8 mouse cellular contexts compared by ENCODE assay signal in genomic region chr8:123066101-123066683, GRCm38 (mm10). TPM values are rescaled to one million over a fixed set of nuclear protein-coding genes. Genes with fewer than 3 reads are reported as not detected.
A peak's percentile ranks its signal among the peaks of the same experiment; 100 is the strongest.
DNase-seq lines count a peak whose midpoint lies in the region; ATAC-seq and TF ChIP-seq lines count a peak whose summit lies in the region.

No protein-coding gene starts in this region.

- no peaks in the 10 kb centered on the region for H3K27me3 ChIP-seq in hindbrain, embryonic 13.5 days
- no peaks in the 10 kb centered on the region for H3K27me3 ChIP-seq in midbrain, embryonic 12.5 days

- no peaks in the 10 kb centered on the region for H3K9me3 ChIP-seq in hindbrain, embryonic 13.5 days
- H3K9me3 ChIP-seq in midbrain, embryonic 12.5 days = no peaks in the 10 kb centered on the region

- TF ChIP-seq POLR2A in lung, adult 2 months (IDR thresholded peaks at IDR 0.05; ENCODE audit: borderline replicate concordance, extremely low read depth, low read depth, low read length) = no peak

- H3K4me3 ChIP-seq in lung, adult 2 months (replicated peaks; ENCODE audit: extremely low read depth, low read depth, low read length) = peak overlapping the region; percentile 83
- H3K4me3 ChIP-seq in hindbrain, embryonic 13.5 days = peak overlapping the region; percentile 88
- peak overlapping the region; percentile 97 for H3K4me3 ChIP-seq in midbrain, embryonic 12.5 days

- peak overlapping the region; percentile 95 for H3K27ac ChIP-seq in hindbrain, embryonic 13.5 days
- H3K27ac ChIP-seq in midbrain, embryonic 12.5 days (replicated peaks) = peak overlapping the region; percentile 91

- H3K9ac ChIP-seq in hindbrain, embryonic 13.5 days = peak overlapping the region; percentile 89
- peak overlapping the region; percentile 94 for H3K9ac ChIP-seq in midbrain, embryonic 12.5 days (replicated peaks)

- H3K4me2 ChIP-seq in hindbrain, embryonic 13.5 days = peak overlapping the region; percentile 70
- H3K4me2 ChIP-seq in midbrain, embryonic 12.5 days (replicated peaks) = peak overlapping the region; percentile 80

- ATAC-seq in hindbrain, embryonic 13.5 days (ENCODE audit: low FRiP score) = no peak
- ATAC-seq in midbrain, embryonic 12.5 days (ENCODE audit: low FRiP score, low read depth) = no peak
- ATAC-seq in megakaryocyte progenitor cell, adult 5-6 weeks (replicated peaks; ENCODE audit: poor library complexity) = no peak

- no peak for TF ChIP-seq CTCF in lung, adult 2 months (IDR thresholded peaks at IDR 0.05; ENCODE audit: insufficient read depth, low read length)

- no peak for DNase-seq in lung, adult 2 months
- DNase-seq in lung, adult 18-20 months = no peak
- peak; percentile 40 for DNase-seq in c-Kit-positive CD71-positive TER-119-negative erythroid progenitor cells, embryonic 14.5 days (ENCODE audit: low read depth)
- DNase-seq in left cerebral cortex, adult 8-10 months (ENCODE audit: low spot score in 2 of 2) = no peak
- no peak for DNase-seq in gastrocnemius, adult 8-10 months (ENCODE audit: low spot score in 2 of 2)

- peaks cover 21% of the 10 kb centered on the region for H3K36me3 ChIP-seq in hindbrain, embryonic 13.5 days
- H3K36me3 ChIP-seq in midbrain, embryonic 12.5 days = peaks cover 9% of the 10 kb centered on the region

- peaks cover 8% of the 10 kb centered on the region for H3K4me1 ChIP-seq in lung, adult 2 months (ENCODE audit: control insufficient read depth, insufficient read depth, low read length)
- peaks cover 31% of the 10 kb centered on the region for H3K4me1 ChIP-seq in hindbrain, embryonic 13.5 days (replicated peaks)
- peaks cover 27% of the 10 kb centered on the region for H3K4me1 ChIP-seq in midbrain, embryonic 12.5 days

- 27% methylated on average over 7 of the region's 7 CpGs for WGBS in lung, adult 2 months
- 37% methylated on average over 7 of the region's 7 CpGs for WGBS in hindbrain, embryonic 13.5 days
- WGBS in midbrain, embryonic 12.5 days = 45% methylated on average over 7 of the region's 7 CpGs

RNA-seq across cellular contexts. Expression of gene Spg7, which starts 3.5 kb away (rescaled TPM):
- 71.1 and 85.5 TPM in 2 replicates for polyA plus RNA-seq in lung, adult 2 months (2012; rRNA removed)
- polyA plus RNA-seq in hindbrain, embryonic 13.5 days (2015; fragmentation: Nextera tagmentation; extraction: Ambion mirVana) = 45.9 and 48.7 TPM in 2 replicates
- polyA plus RNA-seq in midbrain, embryonic 12.5 days (2016; fragmentation: Nextera tagmentation; extraction: Ambion mirVana) = 58.7 and 67.9 TPM in 2 replicates
- total RNA-seq in left cerebral cortex, adult 8-10 months (2022) = 10 to 100 TPM; 54.2 to 66.2 (median 63.3) TPM
- 33.1 and 49.6 TPM in 2 replicates for total RNA-seq in megakaryocyte progenitor cell, adult 5-6 weeks (2015)
- total RNA-seq in megakaryocyte progenitor cell, adult 5-6 weeks (2017) = 61.1 and 74.1 TPM in 2 replicates
- total RNA-seq in gastrocnemius, adult 8-10 months (2022) = 10 to 100 TPM; 74.1 to 81.0 (median 77.4) TPM

RNA-seq across cellular contexts. Expression of gene Ankrd11, which starts 24.1 kb away (rescaled TPM):
- 48.7 and 67.5 TPM in 2 replicates for polyA plus RNA-seq in lung, adult 2 months (2012; rRNA removed)
- polyA plus RNA-seq in hindbrain, embryonic 13.5 days (2015; fragmentation: Nextera tagmentation; extraction: Ambion mirVana) = 29.9 and 30.7 TPM in 2 replicates
- 64.9 and 66.5 TPM in 2 replicates for polyA plus RNA-seq in midbrain, embryonic 12.5 days (2016; fragmentation: Nextera tagmentation; extraction: Ambion mirVana)
- 100 to 1,000 TPM; 146 to 152 (median 151) TPM for total RNA-seq in left cerebral cortex, adult 8-10 months (2022)
- 76.4 and 79.6 TPM in 2 replicates for total RNA-seq in megakaryocyte progenitor cell, adult 5-6 weeks (2015)
- total RNA-seq in megakaryocyte progenitor cell, adult 5-6 weeks (2017) = 69.2 and 72.6 TPM in 2 replicates
- total RNA-seq in gastrocnemius, adult 8-10 months (2022) = 10 to 100 TPM; 55.0 to 63.5 (median 62.4) TPM

RNA-seq across cellular contexts. Expression of gene Rpl13, which starts 36.0 kb away (rescaled TPM):
- polyA plus RNA-seq in lung, adult 2 months (2012; rRNA removed) = 1,500 and 2,209 TPM in 2 replicates
- polyA plus RNA-seq in hindbrain, embryonic 13.5 days (2015; fragmentation: Nextera tagmentation; extraction: Ambion mirVana) = 766 and 789 TPM in 2 replicates
- 1,023 and 1,075 TPM in 2 replicates for polyA plus RNA-seq in midbrain, embryonic 12.5 days (2016; fragmentation: Nextera tagmentation; extraction: Ambion mirVana)
- 100 to 1,000 TPM; 401 to 484 (median 442) TPM for total RNA-seq in left cerebral cortex, adult 8-10 months (2022)
- 1,201 and 1,251 TPM in 2 replicates for total RNA-seq in megakaryocyte progenitor cell, adult 5-6 weeks (2015)
- total RNA-seq in megakaryocyte progenitor cell, adult 5-6 weeks (2017) = 3,072 and 3,507 TPM in 2 replicates
- 100 to 1,000 TPM; 382 to 564 (median 462) TPM for total RNA-seq in gastrocnemius, adult 8-10 months (2022)

RNA-seq across cellular contexts. Expression of gene Cpne7, which starts 51.0 kb away (rescaled TPM):
- 1.3 and 1.7 TPM in 2 replicates for polyA plus RNA-seq in lung, adult 2 months (2012; rRNA removed)
- 0.53 and 0.87 TPM in 2 replicates for polyA plus RNA-seq in hindbrain, embryonic 13.5 days (2015; fragmentation: Nextera tagmentation; extraction: Ambion mirVana)
- polyA plus RNA-seq in midbrain, embryonic 12.5 days (2016; fragmentation: Nextera tagmentation; extraction: Ambion mirVana) = 0.45 and 0.60 TPM in 2 replicates
- total RNA-seq in left cerebral cortex, adult 8-10 months (2022) = 10 to 100 TPM; 46.8 to 60.2 (median 57.2) TPM
- total RNA-seq in megakaryocyte progenitor cell, adult 5-6 weeks (2015) = not detected in 2 replicates
- not detected in 2 replicates for total RNA-seq in megakaryocyte progenitor cell, adult 5-6 weeks (2017)
- under 1 TPM in 1 of 4 experiments, not detected in 3; 0.24 TPM for total RNA-seq in gastrocnemius, adult 8-10 months (2022)
